Mouse (Mus musculus): Measurements from ENCODE around the gene Gpr152. TPM values are rescaled to one million over a fixed set of nuclear protein-coding genes. Genes with fewer than 3 reads are reported as not detected.
"Not testable (repeated sequence)": the region's sequence is repeated elsewhere in the genome, so short reads cannot be mapped to it uniquely, and the experiment has no call there.

The Gpr152 gene
- polyA plus RNA-seq, 1 experiment, result not detected

- Histone ChIP-seq H3K9me3 (replicated peaks; ENCODE audit: control insufficient read depth, insufficient read depth, low read length, poor library complexity, severe bottlenecking) (no peaks in the 10 kb centered on the region), H3K36me3 (ENCODE audit: control insufficient read depth, insufficient read depth, low read length, poor library complexity, severe bottlenecking) (no peaks in the 10 kb centered on the region), H3K27ac (ENCODE audit: insufficient read depth, low read length) (no peak overlapping the region), H3K4me3 (ENCODE audit: low read depth, low read length) (no peak overlapping the region), H3K4me1 (ENCODE audit: control insufficient read depth, insufficient read depth, low read length) (no peaks in the 10 kb centered on the region), H3K9ac (ENCODE audit: low read depth, poor library complexity, severe bottlenecking) (no peak overlapping the region), H3K27me3 (ENCODE audit: control insufficient read depth, insufficient read depth, low read length, poor library complexity, severe bottlenecking) (no peaks in the 10 kb centered on the region)
- TF ChIP-seq EP300 (IDR thresholded peaks at IDR 0.05; ENCODE audit: insufficient read depth, low read depth, low read length) (no peak), CTCF (IDR thresholded peaks at IDR 0.05; ENCODE audit: low read depth, low read length) (no peak), POLR2A (IDR thresholded peaks at IDR 0.05; ENCODE audit: insufficient read depth, low read length) (no peak)
These were observed 19.7 kb upstream of the Gpr152 start for GRCm38 (mm10) chr19:4119716-4120487.

- Histone ChIP-seq H3K27me3 (ENCODE audit: control insufficient read depth, insufficient read depth, low read length, poor library complexity, severe bottlenecking) (no peaks in the 10 kb centered on the region), H3K9ac (ENCODE audit: low read depth, poor library complexity, severe bottlenecking) (no peak overlapping the region), H3K4me3 (ENCODE audit: low read depth, low read length) (no peak overlapping the region), H3K27ac (ENCODE audit: insufficient read depth, low read length) (no peak overlapping the region), H3K9me3 (replicated peaks; ENCODE audit: control insufficient read depth, insufficient read depth, low read length, poor library complexity, severe bottlenecking) (no peaks in the 10 kb centered on the region), H3K36me3 (ENCODE audit: control insufficient read depth, insufficient read depth, low read length, poor library complexity, severe bottlenecking) (no peaks in the 10 kb centered on the region), H3K4me1 (ENCODE audit: control insufficient read depth, insufficient read depth, low read length) (no peaks in the 10 kb centered on the region)
- TF ChIP-seq EP300 (IDR thresholded peaks at IDR 0.05; ENCODE audit: insufficient read depth, low read depth, low read length) (no peak), POLR2A (IDR thresholded peaks at IDR 0.05; ENCODE audit: insufficient read depth, low read length) (no peak), CTCF (IDR thresholded peaks at IDR 0.05; ENCODE audit: low read depth, low read length) (no peak)
These were observed 19.1 kb upstream of the Gpr152 start for GRCm38 (mm10) chr19:4120496-4120895.

- Histone ChIP-seq H3K9ac (ENCODE audit: low read depth, poor library complexity, severe bottlenecking) (peak overlapping the region; percentile 39), H3K27me3 (ENCODE audit: control insufficient read depth, insufficient read depth, low read length, poor library complexity, severe bottlenecking) (no peaks in the 10 kb centered on the region), H3K27ac (ENCODE audit: insufficient read depth, low read length) (no peak overlapping the region), H3K4me1 (ENCODE audit: control insufficient read depth, insufficient read depth, low read length) (no peaks in the 10 kb centered on the region), H3K9me3 (replicated peaks; ENCODE audit: control insufficient read depth, insufficient read depth, low read length, poor library complexity, severe bottlenecking) (no peaks in the 10 kb centered on the region), H3K36me3 (ENCODE audit: control insufficient read depth, insufficient read depth, low read length, poor library complexity, severe bottlenecking) (no peaks in the 10 kb centered on the region), H3K4me3 (ENCODE audit: low read depth, low read length) (peak overlapping the region; percentile 73)
- TF ChIP-seq CTCF (IDR thresholded peaks at IDR 0.05; ENCODE audit: low read depth, low read length) (no peak), EP300 (IDR thresholded peaks at IDR 0.05; ENCODE audit: insufficient read depth, low read depth, low read length) (0 out of 2 replicates have a peak, but pooled peaks have one; percentile 15), POLR2A (IDR thresholded peaks at IDR 0.05; ENCODE audit: insufficient read depth, low read length) (peak; percentile 58)
These were observed 18.3 kb upstream of the Gpr152 start for GRCm38 (mm10) chr19:4121097-4121805.

GRCm38 (mm10) chr19:4121896-4122295 lies 17.7 kb upstream of the Gpr152 start:
- not testable (repeated sequence) for H3K4me1 ChIP-seq (ENCODE audit: control insufficient read depth, insufficient read depth, low read length); H3K4me3 ChIP-seq (ENCODE audit: low read depth, low read length); H3K27me3 ChIP-seq (ENCODE audit: control insufficient read depth, insufficient read depth, low read length, poor library complexity, severe bottlenecking); H3K27ac ChIP-seq (ENCODE audit: insufficient read depth, low read length); H3K9ac ChIP-seq (ENCODE audit: low read depth, poor library complexity, severe bottlenecking); H3K36me3 ChIP-seq (ENCODE audit: control insufficient read depth, insufficient read depth, low read length, poor library complexity, severe bottlenecking); H3K9me3 ChIP-seq (replicated peaks; ENCODE audit: control insufficient read depth, insufficient read depth, low read length, poor library complexity, severe bottlenecking)

GRCm38 (mm10) chr19:4122411-4123370 lies 16.9 kb upstream of the Gpr152 start:
- TF ChIP-seq POLR2A (IDR thresholded peaks at IDR 0.05; ENCODE audit: insufficient read depth, low read length) (no peak), EP300 (IDR thresholded peaks at IDR 0.05; ENCODE audit: insufficient read depth, low read depth, low read length) (no peak), CTCF (IDR thresholded peaks at IDR 0.05; ENCODE audit: low read depth, low read length) (no peak)
- Histone ChIP-seq H3K27ac (ENCODE audit: insufficient read depth, low read length) (no peak overlapping the region), H3K4me1 (ENCODE audit: control insufficient read depth, insufficient read depth, low read length) (peaks cover 1% of the 10 kb centered on the region), H3K27me3 (ENCODE audit: control insufficient read depth, insufficient read depth, low read length, poor library complexity, severe bottlenecking) (no peaks in the 10 kb centered on the region), H3K4me3 (ENCODE audit: low read depth, low read length) (no peak overlapping the region), H3K9ac (ENCODE audit: low read depth, poor library complexity, severe bottlenecking) (no peak overlapping the region), H3K36me3 (ENCODE audit: control insufficient read depth, insufficient read depth, low read length, poor library complexity, severe bottlenecking) (no peaks in the 10 kb centered on the region), H3K9me3 (replicated peaks; ENCODE audit: control insufficient read depth, insufficient read depth, low read length, poor library complexity, severe bottlenecking) (no peaks in the 10 kb centered on the region)

All from ES-Bruce4 (cell line).